Mouse (Mus musculus) ovary, postnatal 14 days (tissue): ENCODE results near the gene Mettl11b.
"Not testable (repeated sequence)": the region's sequence is repeated elsewhere in the genome, so short reads cannot be mapped to it uniquely, and the experiment has no call there.

Experiments
- DNase-seq: peaks from one replicate; pipeline ENCODE4 v3.0.0; 2022; ENCODE audit warnings: low spot score

The Mettl11b gene

DNA sequence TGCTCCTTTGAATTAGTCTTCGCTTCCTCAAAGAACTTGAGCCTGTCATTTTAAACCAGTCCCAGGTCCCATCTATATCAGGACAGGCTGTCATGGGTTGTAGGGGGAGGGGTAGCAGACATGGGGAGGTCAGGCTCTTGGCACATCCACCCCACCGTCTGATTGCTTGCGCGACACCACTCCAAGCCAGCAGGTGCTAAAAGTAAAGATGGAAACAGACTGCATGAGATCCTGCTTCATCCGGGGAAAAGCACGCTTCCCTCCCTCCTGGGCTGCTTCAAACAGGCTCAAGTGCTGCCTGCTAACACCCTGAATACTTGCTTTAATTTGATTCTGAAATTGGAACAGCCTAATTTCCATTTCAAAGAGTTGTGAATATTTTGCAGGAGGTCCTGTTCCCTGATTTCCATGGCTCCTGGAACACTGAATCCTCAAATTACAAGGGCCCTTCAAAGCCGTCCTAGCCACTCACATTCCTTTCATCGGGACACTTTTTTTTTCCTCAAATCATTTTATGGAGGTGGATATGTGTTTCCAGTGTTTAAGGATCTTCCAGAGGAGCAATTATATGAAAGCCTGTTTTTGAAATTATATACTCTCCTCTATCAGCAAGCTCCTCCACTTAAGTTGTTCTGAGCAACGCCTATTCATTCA, at the start of gene Mettl11b:
Gene Mettl11b, minus strand, starts transcription at position 127 of the 654 bp plus-strand sequence.
- no peak for DNase-seq

DNA sequence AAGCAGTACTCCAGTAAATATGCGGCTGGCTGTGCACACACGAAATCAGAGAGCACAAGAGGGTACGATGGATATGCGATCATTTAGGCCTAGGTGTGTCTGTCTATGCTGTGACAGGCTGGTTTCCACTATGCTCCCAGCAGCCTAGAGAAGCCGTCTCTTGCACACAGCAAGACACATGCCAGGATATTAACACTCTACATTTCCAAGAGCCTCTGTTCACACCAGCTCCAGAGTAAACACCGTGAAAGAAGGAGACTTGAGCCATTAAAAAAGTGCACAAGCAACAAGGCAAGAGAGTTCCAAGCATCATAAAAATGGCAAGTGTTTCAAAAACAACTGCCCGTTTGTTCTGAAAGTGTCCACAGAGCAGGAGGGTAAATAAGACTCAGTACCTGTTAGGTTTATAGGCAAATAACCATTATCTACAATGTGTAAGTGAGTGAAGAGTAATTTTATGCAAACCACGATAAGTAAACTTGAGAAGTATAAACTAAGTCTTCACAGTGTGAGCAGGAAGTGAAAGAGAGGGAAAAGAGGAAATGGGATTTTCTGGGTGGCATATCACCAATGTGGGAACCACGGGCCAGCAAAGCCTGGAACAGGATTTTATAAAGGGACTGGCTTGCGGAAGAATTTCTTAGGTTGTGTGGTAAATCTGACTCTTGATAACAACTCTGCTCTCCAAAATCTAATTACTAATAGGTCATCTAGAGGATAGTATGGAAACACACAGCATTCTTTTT, 32.6 kb upstream of the Mettl11b start:
- no peak for DNase-seq

DNA sequence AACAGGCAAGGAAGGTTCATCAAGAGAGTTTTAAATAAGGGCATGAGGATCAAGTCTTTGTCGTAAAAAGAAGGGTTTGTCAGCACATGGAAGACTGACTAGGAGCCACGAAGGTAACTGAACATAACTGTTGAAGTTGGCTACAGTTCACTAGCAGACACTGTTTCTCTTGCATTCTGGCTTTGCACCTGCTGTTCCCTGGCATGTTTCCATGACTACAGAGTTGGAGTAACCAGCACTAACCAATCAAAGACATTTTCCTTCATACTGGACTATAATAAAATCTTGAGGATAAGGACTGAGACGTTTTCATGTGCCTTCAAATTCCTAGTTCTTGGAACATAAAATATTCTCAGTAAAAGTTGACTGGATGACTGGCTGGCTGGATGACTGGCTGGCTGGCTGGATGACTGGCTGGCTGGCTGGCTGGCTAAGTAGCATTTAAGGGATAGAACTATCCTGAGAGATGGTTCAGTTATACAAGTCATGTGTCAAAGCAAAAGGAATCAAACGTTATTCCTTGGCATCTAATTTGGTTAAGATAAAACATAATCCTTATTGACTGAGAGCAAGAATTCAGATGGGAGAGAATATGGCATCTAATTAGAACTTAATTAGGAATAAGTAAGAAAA, 26.4 kb upstream of the Mettl11b start:
- DNase-seq: no peak

DNA sequence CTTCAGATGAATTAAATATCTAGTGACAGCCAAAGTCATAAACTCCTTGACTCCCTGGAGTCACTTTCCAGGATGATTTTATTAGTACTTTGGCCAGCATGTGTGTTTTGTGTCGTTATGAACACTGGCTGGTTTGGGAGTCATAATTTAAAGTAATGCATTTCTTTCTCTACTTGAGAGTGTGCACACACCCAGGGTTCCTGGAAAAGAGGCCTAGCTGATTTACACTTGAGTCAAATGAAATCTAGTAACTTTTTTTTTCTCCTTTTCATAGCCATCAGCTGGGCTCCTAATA, 12.2 kb upstream of the Mettl11b start:
- DNase-seq: no peak

DNA sequence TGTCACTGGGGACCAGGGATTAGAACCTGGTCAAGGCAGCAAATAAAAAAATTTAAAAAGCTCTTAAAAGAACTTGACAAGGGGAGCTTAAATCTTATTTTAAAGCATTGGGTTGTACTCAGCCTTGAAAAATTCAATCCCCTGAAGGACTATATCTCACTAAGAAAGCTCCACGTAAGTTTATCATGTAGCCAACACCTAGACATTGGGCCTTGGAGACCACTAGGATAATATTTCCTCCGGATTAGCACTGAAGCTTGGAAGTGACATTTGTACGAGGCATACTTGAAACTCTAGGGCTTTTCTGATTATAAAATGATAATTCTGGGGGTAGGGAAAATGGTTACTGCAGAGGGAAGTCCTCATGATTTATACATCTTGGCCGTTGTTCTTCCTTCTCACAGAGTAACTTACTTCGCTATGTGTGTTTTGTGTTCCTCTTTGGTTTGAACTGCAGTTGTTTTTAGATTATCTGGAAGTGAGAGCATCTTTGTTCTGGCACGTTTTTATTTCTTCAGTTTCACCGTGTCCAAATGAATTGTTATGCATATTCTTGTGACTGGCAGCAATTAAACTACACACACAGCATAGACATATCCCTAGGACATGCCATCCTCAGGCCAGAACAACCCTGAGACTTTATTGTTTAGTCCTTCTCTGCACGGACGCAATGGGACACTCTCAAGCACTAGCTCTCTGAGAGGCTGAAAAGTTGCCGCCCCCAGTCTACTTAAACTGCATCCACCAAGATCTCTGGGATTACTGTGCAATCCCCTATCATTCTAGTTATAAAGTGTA, 11.6 kb upstream of the Mettl11b start:
- DNase-seq: no peak

DNA sequence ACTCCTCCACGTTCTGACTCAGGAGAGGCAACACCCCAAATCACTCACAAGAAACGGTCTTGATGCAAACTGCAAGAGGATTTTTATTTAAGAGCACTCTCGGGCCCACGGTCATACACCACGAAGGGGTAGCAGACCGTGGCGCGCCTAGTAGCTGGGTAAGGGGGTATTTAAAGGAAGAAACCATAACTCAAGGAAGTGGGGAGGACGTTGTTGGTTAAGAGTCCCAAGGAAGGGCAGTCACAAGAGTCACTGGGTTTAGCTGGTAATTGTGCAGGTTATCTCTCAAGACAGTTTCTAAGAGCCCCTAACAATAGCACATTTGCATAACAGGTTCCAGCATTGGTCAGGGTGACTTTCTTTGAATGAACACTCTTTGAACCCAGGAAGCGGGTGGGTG, 6.1 kb upstream of the Mettl11b start:
- not testable (repeated sequence) for DNase-seq

DNA sequence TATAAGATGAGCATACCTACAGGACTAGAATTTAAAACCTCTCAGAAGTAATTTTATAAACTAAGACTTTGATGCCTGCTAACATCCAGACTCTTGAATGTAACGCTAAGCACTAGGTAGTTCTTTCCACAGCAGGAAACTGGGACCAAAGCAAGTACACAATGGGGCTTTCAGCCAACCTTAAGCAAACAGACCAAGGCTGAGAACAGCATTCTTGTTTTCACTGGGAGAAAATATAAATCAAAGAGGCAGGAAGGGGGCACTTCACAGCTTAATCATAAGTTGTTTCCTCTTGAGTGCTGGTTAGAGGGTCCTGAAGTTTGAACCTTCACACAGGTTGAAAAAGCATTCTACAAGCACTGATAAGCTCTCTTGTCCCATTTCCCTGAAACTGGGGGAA, 1.1 kb downstream of the Mettl11b start:
- DNase-seq: no peak

DNA sequence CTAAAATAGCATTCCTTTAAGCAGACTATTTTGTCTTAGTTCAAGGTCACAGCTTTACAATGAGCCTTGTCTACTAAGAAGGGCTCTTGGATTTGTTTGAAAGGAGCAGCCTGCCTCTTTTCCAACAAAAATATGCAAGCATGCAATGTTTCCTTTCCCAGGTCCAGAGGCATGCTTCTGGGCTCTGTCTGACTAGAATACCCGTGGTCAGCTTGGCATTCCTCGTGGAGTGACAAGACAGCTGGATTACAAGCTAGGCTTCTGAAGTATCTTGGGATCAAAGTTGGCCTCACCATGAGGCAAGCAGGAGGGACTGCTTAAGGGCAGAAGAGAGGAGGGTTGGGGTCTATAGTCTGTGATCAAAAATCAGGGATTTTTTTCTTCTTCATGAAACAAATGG, 16.4 kb downstream of the Mettl11b start:
- DNase-seq: no peak

DNA sequence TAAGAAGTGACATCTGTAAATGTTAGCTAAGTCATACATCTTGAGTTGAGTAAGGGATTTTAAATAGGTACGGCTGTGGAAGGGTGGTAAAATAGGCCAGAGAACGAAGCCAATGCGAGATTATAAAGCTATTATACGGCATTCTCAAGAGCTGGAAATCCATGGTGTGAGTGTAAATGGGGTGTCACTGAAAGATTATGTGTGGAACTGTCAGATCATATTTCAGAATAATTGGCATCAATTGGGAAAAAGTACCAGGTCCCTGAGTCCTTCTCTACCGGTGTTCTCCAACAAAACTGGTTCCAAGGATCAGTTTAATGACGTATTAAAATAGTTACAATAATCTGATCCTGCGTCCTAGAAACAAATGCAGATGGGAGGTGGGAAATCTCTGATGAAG, 24.5 kb downstream of the Mettl11b start:
- no peak for DNase-seq

DNA sequence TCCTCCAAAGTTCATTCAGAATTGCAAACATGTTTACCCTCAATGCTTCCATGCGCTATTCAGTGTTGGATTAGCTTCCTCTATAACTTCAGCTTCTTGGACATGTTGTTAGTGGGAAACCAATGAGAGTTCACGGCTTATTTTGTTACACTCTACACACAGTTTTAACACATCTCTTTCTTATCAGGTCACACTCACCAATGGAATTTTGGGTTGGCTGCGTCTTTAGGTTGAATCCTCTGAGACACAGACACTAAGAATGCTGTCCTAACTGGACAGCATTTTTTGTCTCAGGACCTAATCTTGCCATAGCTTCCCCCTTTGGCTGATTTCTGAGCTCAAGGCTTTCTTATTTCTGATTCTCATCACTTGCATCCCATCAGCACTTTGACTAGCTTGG, 25.3 kb downstream of the Mettl11b start:
- DNase-seq: no peak

DNA sequence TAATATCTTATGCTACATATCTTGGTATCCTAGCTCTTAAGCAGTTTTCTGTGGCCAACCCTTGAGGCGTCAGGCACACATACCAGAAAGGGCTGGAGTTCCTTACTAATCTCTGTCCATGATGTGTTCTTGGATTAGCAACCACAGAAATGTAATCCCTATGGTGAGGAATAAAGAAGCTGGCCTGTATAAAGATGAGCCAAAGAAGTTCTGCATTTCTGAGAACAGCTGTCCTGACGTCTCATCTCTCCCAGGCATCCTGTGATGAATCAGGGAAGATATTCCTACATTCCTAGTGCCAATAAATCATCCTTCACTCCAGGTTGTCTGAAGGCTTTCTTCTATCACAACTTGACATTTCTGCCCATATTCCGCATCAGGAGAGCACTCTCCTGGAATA, 33.2 kb downstream of the Mettl11b start:
- DNase-seq: no peak

DNA sequence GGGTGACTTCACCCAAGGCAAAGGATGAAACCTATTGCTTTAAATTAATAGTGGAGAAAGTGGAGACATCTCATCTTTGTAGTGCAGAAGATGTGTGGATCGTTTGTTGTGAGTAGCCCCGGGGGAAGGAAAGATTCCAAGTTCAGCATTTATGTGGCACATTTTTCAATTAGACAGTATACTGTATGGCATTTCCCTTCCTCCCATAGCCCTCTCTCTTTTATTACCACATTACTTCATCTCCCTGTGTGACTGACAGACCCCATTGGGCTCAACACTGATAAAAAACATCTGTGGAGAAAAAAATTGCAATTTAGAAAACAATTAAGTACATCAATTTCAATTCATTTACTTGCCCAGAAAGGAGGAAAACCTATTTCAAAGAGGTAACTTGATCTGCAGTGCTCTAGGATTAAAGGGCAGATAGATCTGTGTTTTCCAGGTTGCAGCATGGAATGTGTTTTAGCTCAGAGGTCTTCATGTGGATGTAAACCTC, 42.0 kb downstream of the Mettl11b start:
- DNase-seq: no peak

DNA sequence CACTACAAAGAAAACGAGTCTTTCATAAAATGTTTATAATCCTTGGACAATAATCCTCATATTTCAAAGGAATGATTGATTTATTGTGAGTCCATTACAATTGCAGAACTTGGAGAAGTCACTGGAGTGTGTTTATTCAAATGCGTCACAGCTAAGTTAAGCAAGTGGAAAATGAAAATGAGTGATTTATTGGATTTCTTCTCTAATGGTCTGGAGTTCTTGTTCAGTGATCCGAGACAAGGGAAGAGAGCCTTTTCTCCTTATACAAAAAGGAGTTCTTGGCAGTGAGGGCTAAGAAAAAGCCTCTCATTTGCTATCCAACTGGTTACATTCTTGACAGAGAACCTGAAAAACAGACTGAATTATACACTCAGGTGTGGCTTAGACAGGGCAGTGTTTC, 42.9 kb downstream of the Mettl11b start:
- no peak for DNase-seq

DNA sequence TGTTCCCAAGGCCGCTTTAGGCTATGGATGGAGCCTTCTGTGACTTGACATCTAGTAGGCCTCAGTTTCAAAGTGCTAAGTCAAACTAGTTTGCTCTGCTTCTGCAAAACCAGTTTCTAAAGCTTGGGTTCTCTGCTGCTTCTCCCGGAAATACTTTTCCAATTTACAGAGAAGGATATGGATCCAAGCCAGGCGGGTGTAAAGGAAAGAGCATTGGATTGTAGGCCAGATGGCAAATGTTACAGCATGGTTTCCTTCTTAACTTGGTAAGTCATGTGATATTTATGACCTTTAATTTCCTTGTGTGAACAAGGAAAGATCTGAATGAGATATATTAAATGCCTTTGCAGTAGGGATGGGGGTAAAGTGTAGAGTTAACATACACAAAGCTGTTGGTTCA, 52.2 kb downstream of the Mettl11b start:
- DNase-seq: no peak

DNA sequence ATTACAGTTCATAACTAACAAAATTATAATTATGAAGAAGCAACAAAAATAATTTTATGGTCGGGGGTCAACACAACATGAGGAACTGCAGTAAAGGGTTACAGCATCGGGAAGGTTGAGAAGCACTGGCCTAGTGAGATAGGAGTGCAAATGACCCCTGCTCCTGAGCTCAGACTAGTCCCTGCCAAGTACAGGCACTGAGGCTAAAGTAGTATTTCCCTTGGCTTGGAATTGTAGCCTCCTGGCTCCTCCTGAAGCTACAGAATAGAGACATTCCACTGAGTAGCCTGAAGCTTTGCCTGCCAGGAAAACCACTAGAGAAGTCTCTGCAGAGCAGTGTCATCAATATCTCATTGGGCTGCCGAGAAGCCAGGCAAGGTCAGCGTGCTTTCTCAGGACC, 53.7 kb downstream of the Mettl11b start:
- DNase-seq: no peak

DNA sequence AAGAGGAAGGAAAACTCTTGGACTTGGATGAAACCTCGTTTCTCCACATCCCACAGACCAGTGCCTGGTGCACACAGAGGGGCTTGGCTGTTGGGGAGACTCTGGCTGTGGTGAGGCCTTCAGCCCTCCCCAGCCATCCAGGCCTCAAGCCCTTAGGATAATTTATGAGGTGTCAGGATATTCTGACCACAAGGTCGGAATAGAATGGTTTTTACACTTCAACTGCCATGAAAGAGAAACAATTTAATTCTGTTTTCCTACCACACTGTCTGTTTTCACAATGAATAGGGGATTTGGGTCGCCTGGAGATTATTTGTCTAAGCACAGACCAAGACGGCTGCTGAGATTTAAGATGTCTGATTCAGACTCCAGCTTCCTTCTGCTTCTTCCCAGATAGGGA, 54.3 kb downstream of the Mettl11b start:
- DNase-seq: no peak

DNA sequence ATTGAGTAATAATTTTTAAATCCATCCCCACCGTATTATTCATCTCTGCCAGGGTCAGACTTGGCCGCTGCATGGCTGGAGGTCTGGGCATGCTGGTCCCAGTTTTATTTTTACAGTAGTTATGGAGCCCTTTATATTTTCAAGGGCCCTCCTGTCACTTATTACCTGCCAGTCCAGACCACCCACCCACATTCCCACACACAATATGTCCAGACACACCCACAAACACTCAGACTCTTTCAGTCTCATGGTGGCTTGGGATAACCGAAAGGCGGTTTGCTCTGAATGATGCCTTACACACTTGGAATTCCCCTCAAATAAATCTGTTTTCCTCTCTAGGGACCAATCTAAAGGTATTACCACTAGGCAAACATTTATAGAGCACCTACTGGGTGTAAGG, 55.1 kb downstream of the Mettl11b start:
- no peak for DNase-seq

DNA sequence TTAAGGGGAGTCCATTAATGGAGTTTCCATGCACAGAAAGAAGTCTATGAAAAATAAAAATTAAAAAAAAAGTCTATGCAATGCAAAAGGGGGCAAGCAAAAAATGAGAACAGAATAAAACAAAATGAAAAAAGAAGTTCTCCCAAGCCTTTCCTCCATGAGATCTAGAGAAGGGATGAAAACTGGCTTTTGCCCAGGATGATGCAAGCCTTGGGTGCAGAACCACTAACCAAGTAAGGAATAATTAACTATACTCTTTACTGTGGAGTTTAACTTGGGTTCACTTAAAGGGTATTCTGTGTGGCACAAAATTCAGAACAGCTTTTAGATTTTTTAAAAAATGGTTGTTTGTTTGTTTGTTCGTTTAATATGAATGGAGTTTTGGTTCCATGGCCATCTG, 62.6 kb downstream of the Mettl11b start:
- DNase-seq: no peak

DNA sequence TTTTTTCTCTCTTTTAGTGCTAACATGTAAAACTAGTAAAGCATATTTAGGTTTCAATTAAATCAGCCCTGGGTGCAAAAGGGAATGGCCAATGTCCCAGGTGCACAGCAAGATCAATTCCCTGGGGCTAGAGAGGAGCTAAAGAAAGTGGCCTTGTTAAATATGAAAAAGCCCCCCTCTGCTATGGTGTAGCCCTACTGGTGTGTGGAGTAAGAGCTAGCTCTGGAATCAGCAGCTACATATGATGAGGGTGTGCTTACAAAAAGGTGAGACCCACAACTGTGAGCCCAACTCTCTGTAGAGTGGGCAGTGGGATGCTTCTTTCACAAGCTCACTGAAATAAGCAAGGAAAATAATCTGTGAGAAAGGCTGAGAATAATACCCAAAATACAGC, 66.5 kb downstream of the Mettl11b start:
- no peak for DNase-seq

DNA sequence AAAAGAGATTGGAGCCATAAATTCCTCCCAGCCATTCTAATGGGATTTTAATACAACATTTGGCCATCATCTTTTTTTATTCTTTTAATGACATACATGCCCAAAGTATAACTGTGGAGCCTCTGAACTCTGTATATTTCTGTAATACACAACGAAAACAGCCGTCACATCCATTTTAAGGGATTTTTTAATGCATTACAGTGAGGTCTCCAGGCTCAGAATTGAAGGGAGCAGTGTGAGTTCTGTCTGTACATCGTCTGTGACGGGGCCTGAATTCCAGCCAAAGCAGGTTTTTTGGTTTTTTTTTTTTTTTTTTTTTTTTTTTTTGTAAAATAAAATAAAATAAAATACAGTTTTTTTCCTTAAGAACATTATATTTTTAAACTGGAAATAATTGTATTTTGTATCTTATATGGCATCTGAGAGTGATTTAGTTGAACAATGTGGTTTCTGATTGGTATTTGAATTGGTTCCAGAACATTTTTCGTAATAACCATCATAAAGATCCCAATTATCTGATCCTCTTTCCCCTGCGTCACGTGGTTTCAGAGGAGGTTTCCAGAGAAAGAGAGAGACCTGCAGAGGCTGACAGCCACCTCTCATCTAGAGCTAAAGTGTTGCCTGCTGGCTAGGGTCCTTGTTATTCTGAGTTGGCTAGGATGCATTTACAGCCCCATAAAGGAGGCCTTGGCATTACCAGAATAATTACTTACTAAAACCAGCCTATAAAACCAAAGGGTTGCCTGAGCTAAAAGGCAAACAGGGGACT, 67.1 kb downstream of the Mettl11b start:
- DNase-seq: no peak

DNA sequence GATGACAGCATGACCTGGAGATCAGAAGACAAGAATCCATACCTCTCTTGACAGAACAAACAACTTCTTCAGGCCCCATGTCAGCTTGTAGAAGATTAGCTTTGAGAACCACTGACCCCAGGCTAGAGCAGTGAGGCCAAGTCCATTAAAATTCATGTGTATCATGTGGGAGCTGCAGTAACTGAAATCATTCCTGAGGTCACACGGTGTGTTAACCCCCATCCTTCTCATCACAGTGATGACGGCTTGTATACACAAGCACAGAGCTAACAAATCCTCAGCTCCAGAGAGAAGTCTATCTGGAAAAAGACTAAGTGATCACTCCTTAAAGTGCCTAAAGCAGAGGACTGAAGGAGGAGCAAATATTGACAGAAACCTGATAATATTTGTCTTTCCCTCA, 68.0 kb downstream of the Mettl11b start:
- DNase-seq: no peak

DNA sequence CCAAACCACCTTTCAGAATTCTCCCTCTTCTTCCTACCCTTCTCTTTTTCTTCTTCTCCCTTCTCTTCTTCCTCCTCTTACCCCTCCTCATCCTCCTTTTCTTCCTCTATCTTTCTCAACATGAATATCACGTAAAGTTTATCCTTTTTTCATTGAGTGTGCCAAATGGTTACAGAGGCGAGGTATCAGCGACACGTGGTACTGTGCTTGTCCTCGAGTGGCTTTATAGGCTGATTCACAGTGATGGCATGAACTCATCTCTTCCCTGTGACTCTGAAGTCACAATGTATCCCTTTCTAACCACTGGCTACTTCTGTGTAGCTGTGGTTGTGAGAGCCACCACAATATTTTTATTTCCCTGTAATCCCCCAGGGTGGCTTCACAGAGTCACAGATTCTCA, 68.6 kb downstream of the Mettl11b start:
- no peak for DNase-seq
